Mouse (Mus musculus) lung, embryonic 16.5 days (tissue): ENCODE data around the gene Zdhhc1. TPM values are rescaled to one million over a fixed set of nuclear protein-coding genes. Genes with fewer than 3 reads are reported as not detected.

Experiments
- ATAC-seq: fragments of 200-750 bp; cut with Nextera tagmentation; 2 replicates; pipeline ENCODE4 v1.8.0; 2017; ENCODE audit warnings: low read depth, mild to moderate bottlenecking, moderate library complexity
- H3K27ac ChIP-seq: fragments of 300-500 bp; sonication (generic); 2 replicates; pipeline ENCODE4 v1.5.1; 2014; ENCODE audit warnings: mild to moderate bottlenecking, control low read depth, low read length
- H3K27me3 ChIP-seq: fragments of 300-500 bp; sonication (generic); 2 replicates; pipeline ENCODE4 v1.6.1; 2014; ENCODE audit warnings: low read depth, low read length, mixed read lengths; ENCODE audit not compliant: control insufficient read depth, insufficient read depth
- H3K36me3 ChIP-seq: fragments of 300-500 bp; sonication (generic); 2 replicates; pipeline ENCODE4 v1.6.1; 2014; ENCODE audit warnings: low read length; ENCODE audit not compliant: control insufficient read depth, insufficient read depth
- H3K4me1 ChIP-seq: fragments of 300-500 bp; sonication (generic); replicated peaks from 2 replicates; pipeline ENCODE4 v1.6.1; 2014; ENCODE audit warnings: low read length, mixed read lengths; ENCODE audit not compliant: control insufficient read depth, insufficient read depth
- H3K4me2 ChIP-seq: fragments of 300-500 bp; sonication (generic); 2 replicates; pipeline ENCODE4 v1.6.1; 2014; ENCODE audit warnings: low read depth, low read length, control low read depth
- H3K4me3 ChIP-seq: fragments of 300-500 bp; sonication (generic); 2 replicates; pipeline ENCODE4 v1.5.1; 2014; ENCODE audit warnings: mild to moderate bottlenecking, low read length, control low read depth
- H3K9ac ChIP-seq: fragments of 300-500 bp; sonication (generic); 2 replicates; pipeline ENCODE4 v1.6.1; 2014; ENCODE audit warnings: low read length, control low read depth
- H3K9me3 ChIP-seq: fragments of 300-500 bp; sonication (generic); 2 replicates; pipeline ENCODE4 v1.6.1; 2016; ENCODE audit warnings: low read length; ENCODE audit not compliant: control insufficient read depth
- WGBS: fragments of 180-500 bp; shearing (Covaris S2); extraction: QIAGEN DNeasy Blood & Tissue Kit; methylation state at CpG from one replicate; pipeline ENCODE4 v1.1.7; 2014; 5-methylcytosine and 5-hydroxymethylcytosine counted together
- polyA plus RNA-seq: library from polyadenylated mRNA; unstranded; fragments of >200 nt; fragmentation: Nextera tagmentation; extraction: Ambion mirVana; gene quantifications from 2 replicates; pipeline ENCODE4 v1.2.1, GENCODE M21; 2015

The Zdhhc1 gene
- polyA plus RNA-seq, 1 experiment from 2014 or later, result 48.3 TPM

DNA sequence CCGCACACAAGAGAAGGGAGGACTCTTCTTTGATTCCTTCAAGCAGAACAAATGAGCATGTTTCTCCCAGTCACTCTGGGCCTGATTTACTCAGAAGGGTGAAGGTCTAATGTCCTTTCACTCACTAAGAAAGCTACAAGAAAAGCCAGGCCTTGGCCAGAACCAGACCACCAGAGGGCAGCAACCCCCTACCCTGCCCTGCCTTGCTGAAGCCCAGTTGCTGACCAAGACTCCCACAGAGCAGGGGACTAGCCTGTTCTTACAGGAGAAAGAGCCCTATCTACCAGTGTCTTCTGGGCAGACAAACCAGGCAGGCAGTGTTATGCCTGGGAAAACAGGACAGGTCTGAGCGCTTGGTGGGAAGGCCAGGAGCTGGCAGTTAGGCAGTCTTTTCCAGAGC lies 12.3 kb downstream of the Zdhhc1 start:
- 51% methylated on average over 2 of the region's 2 CpGs for WGBS

DNA sequence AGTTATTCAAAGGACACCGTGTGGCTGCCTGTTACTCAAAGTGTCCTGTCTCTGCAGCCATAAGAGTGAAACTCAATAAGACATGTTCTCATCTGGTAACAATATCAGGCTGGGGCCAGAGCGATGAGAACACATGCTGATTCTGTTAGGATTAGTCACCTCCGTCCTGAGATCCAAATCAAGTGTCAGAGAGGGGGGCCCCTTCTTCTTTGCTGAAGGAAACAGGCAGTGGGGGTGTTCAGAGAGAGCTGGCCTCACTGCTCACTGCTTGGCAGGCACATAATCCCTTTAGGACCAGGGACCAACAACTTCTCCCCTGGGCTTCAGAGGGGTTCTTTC lies 12.7 kb downstream of the Zdhhc1 start:
- Histone ChIP-seq H3K4me2 (no peak overlapping the region), H3K27ac (no peak overlapping the region), H3K27me3 (no peaks in the 10 kb centered on the region), H3K36me3 (no peaks in the 10 kb centered on the region), H3K9ac (no peak overlapping the region), H3K4me1 (peaks cover 5% of the 10 kb centered on the region; the same call in 1 of the 2 replicates), H3K4me3 (no peak overlapping the region), H3K9me3 (no peaks in the 10 kb centered on the region)
- WGBS, result 71% methylated on average over 3 of the region's 3 CpGs
- no peak for ATAC-seq

More for the DNA sequence above, 12.3 kb downstream of the Zdhhc1 start:
- Histone ChIP-seq H3K36me3 (no peaks in the 10 kb centered on the region), H3K4me2 (no peak overlapping the region), H3K27ac (no peak overlapping the region), H3K4me3 (no peak overlapping the region), H3K9ac (no peak overlapping the region), H3K27me3 (no peaks in the 10 kb centered on the region), H3K9me3 (no peaks in the 10 kb centered on the region), H3K4me1 (peaks cover 5% of the 10 kb centered on the region; the same call in 1 of the 2 replicates)
- ATAC-seq, result peak; percentile 59; the same call in 1 of the 2 replicates

DNA sequence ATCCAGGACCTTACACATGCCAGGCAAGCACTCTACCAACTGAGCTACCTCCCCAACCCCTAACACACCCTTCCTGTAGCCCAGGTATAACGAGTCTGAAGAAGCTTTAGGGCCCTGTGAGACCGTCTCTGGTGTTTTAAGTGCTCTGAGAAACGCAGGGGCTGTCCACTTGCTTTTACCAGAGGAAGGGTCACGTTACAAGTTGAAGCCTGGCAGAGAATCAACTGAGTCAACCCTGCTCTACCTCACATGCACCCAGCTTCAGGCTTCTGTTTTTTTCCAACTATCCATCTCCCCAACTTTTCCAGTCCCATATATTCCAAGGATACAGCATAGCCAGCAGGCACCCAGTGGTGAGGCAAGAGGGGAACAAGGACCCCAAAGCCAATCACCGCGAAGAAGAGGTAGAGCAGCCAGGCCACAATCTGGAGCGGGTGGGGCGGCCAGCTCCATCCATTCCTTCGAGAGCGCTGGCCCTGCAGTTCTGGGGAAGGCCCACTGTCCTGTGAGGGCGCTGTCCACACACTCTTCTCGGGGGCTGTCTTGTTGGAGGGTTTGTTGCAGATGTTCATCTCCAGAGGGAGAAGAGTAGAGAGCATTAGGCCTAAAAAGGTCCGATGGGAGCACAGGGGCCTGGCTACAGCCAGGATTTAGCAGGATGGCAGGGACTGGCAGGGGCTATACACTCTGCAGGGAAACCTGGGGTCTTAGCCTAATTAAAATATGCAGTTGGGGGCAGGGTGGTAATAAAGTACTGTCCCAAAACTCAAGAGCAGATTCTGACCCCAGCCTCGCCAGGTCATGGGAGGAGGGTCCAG lies 13.3 kb downstream of the Zdhhc1 start:
- H3K4me2 ChIP-seq, result no peak overlapping the region
- ATAC-seq, result peak; percentile 45; the same call in 1 of the 2 replicates
- no peaks in the 10 kb centered on the region for H3K9me3 ChIP-seq
- no peaks in the 10 kb centered on the region for H3K27me3 ChIP-seq
- no peaks in the 10 kb centered on the region for H3K36me3 ChIP-seq
- H3K4me3 ChIP-seq, result no peak overlapping the region
- no peak overlapping the region for H3K27ac ChIP-seq
- H3K9ac ChIP-seq, result no peak overlapping the region
- H3K4me1 ChIP-seq, result peaks cover 5% of the 10 kb centered on the region; the same call in 1 of the 2 replicates
- 49% methylated on average over 14 of the region's 14 CpGs for WGBS

DNA sequence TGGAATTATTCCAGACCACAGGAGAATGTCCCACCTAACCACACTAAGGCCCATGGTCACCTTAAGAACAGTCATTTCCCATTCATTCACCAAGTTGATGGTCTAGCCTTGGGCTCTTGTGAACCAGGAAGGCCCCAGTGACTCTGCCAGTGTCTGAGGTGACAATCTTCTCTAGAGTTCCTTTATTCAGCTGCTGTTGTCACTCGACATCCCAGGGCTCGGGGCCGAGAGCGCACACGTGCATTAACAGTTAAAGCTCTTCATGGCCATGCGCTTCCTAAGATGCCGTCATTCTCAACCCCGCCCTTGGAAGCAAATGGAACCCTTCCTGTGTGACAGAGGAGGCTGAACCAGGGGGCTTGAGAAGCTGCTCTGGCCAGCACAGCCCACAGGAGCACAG lies 14.6 kb downstream of the Zdhhc1 start:
- Histone ChIP-seq H3K27me3 (no peaks in the 10 kb centered on the region), H3K27ac (no peak overlapping the region), H3K9ac (no peak overlapping the region), H3K4me3 (no peak overlapping the region), H3K9me3 (no peaks in the 10 kb centered on the region), H3K4me1 (peaks cover 5% of the 10 kb centered on the region; the same call in 1 of the 2 replicates), H3K4me2 (no peak overlapping the region), H3K36me3 (no peaks in the 10 kb centered on the region)
- 78% methylated on average over 8 of the region's 8 CpGs for WGBS
- no peak for ATAC-seq

DNA sequence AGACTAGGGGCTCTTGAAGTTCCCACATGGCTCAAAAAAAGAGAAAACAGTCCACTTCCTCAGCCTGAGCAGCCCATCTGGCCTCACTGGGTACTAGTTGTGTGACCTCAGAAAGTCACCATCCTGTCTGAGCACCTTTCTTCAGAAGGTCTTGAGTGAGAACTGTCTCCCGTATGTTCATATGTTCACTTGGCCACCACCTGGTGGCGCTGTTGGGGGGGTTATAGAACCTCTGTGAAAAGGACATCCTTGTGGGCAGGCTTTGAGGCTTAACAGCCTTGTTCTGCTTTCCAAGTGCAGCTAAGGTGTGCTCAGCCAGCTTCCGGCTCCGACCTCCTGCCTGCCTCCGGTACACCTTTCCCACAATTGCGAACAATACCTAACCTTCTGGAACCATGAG lies 15.2 kb downstream of the Zdhhc1 start:
- Histone ChIP-seq H3K4me3 (no peak overlapping the region), H3K9ac (no peak overlapping the region), H3K9me3 (no peaks in the 10 kb centered on the region), H3K27ac (no peak overlapping the region; the same call in 1 of the 2 replicates), H3K27me3 (no peaks in the 10 kb centered on the region), H3K4me2 (no peak overlapping the region), H3K36me3 (no peaks in the 10 kb centered on the region), H3K4me1 (peaks cover 5% of the 10 kb centered on the region; the same call in 1 of the 2 replicates)
- 76% methylated on average over 6 of the region's 6 CpGs for WGBS
- no peak for ATAC-seq

DNA sequence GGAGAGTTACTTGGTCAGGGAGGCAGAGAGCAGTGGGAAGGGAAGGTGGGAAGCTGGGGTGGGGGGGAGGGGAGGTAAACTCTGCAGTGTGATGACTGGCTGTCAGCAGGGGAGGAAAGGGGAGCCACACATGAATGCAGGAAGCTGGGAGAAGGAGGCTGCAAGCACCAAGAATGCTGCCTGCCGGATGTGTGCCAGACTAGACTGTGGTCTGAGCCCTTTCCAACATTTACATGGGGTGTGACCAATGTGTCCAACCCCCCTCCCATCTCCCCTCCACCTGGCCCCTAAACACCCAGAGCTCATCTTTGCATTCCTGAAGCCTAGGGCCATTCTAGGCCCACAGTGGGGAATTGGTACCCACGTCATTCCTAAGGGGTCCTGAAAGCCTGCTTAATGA lies 15.7 kb downstream of the Zdhhc1 start:
- Histone ChIP-seq H3K9me3 (no peaks in the 10 kb centered on the region), H3K4me1 (peaks cover 5% of the 10 kb centered on the region; the same call in 1 of the 2 replicates), H3K27ac (no peak overlapping the region; the same call in 1 of the 2 replicates), H3K36me3 (no peaks in the 10 kb centered on the region; the same call in 1 of the 2 replicates), H3K9ac (no peak overlapping the region), H3K4me3 (no peak overlapping the region), H3K4me2 (no peak overlapping the region), H3K27me3 (no peaks in the 10 kb centered on the region)
- 18% methylated on average over 2 of the region's 2 CpGs for WGBS
- no peak for ATAC-seq

DNA sequence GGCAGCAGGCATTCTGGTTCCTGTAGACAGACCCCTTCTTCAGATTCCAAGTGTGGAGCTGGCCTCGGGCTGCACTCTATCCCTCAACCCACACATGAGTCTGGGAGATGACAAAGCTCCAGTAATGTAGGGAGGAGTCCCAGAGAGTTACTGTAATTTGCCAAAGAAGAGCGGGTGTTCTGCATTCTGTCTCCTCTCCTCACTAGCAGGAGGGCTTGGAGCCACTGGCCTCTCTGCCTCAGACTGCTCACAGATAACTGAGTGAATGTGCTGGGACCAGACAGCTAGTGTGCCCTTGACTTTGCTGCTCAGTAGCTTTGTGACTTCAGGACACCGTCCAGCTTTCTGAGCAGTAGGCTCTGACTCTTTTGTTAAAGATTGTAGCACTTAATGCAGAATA lies 18.9 kb downstream of the Zdhhc1 start:
- ATAC-seq, result no peak
- Histone ChIP-seq H3K4me1 (peaks cover 29% of the 10 kb centered on the region), H3K9me3 (no peaks in the 10 kb centered on the region), H3K27me3 (no peaks in the 10 kb centered on the region), H3K4me2 (no peak overlapping the region), H3K9ac (no peak overlapping the region), H3K4me3 (no peak overlapping the region), H3K27ac (no peak overlapping the region), H3K36me3 (peaks cover 6% of the 10 kb centered on the region)
- 69% methylated on average over 3 of the region's 3 CpGs for WGBS

DNA sequence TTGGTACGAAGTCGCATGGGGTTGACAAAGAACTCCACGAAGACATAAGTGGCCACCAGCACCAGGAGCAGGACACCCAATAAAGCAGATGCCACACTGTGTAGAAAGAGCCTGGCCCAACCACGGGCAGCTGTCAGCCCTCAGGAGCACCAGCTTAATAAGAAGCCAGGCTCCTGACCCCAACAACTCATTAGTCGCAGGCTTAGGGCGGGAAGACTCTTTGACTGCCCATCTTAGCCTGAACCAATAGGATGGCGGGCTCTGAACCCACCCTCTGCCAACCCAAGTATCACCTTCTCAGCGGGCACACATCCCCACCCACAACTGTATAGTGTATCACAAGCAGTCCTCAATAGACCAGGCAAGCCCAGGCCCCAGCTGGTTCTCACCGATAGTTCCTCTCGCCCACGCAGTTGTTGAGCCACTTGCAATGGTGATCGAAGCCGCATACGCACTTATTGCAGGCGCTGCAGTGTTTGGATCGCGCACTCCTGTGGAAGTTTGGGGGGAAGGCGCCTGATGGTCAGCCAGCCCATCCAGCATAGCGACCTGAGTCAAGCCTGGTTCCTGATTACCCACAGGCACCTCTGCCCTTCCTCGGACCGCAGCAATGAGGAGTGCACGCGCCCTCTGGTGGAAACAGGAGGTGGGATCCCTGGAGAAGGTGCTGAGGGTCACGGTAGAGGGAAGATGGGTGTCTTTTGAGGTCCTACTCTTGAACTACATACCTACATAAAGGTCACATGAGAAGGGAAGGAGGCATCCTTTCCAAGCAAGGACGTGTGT lies 19.9 kb downstream of the Zdhhc1 start:
- no peaks in the 10 kb centered on the region; the same call in 1 of the 2 replicates for H3K27me3 ChIP-seq
- no peak overlapping the region for H3K9ac ChIP-seq
- peaks cover 31% of the 10 kb centered on the region for H3K4me1 ChIP-seq
- H3K4me3 ChIP-seq, result no peak overlapping the region
- no peaks in the 10 kb centered on the region for H3K9me3 ChIP-seq
- no peak overlapping the region for H3K4me2 ChIP-seq
- no peak overlapping the region for H3K27ac ChIP-seq
- 42% methylated on average over 25 of the region's 25 CpGs for WGBS
- ATAC-seq, result peak; percentile 11; the same call in 1 of the 2 replicates
- H3K36me3 ChIP-seq, result peaks cover 9% of the 10 kb centered on the region

DNA sequence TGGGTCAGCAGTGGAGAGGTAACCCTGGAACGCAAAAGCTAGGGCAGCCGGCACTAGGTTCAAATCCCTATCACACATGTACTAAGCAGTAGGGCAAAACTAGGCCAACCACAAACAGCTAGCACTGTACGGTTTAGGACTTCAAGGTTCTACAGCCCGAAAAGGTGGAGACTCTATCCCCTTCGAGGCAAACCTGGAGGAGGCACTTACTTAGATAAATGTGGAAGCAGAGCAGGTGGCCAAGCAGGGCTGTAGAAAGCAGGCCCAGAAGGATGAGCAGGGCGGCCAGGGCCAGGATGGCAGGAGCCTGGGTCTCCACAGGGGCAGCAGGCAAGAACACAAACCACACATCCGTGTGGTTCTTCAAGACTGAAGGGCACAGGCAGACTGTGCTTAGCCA lies 20.5 kb downstream of the Zdhhc1 start:
- H3K4me1 ChIP-seq, result peaks cover 32% of the 10 kb centered on the region
- H3K4me3 ChIP-seq, result no peak overlapping the region
- no peak overlapping the region for H3K4me2 ChIP-seq
- ATAC-seq, result no peak
- H3K9ac ChIP-seq, result no peak overlapping the region
- H3K9me3 ChIP-seq, result no peaks in the 10 kb centered on the region
- H3K27me3 ChIP-seq, result no peaks in the 10 kb centered on the region; the same call in 1 of the 2 replicates
- H3K36me3 ChIP-seq, result peaks cover 9% of the 10 kb centered on the region
- WGBS, result 94% methylated on average over 7 of the region's 7 CpGs
- H3K27ac ChIP-seq, result no peak overlapping the region
